Mouse (Mus musculus): ENCODE measurements around the gene Slc1a6. TPM values are rescaled to one million over a fixed set of nuclear protein-coding genes. Genes with fewer than 3 reads are reported as not detected.
"Not testable (repeated sequence)": the region's sequence is repeated elsewhere in the genome, so short reads cannot be mapped to it uniquely, and the experiment has no call there.

The Slc1a6 gene
- not detected in 2 replicates for total RNA-seq (2015)
- not detected in 2 replicates for total RNA-seq (2017)

DNA sequence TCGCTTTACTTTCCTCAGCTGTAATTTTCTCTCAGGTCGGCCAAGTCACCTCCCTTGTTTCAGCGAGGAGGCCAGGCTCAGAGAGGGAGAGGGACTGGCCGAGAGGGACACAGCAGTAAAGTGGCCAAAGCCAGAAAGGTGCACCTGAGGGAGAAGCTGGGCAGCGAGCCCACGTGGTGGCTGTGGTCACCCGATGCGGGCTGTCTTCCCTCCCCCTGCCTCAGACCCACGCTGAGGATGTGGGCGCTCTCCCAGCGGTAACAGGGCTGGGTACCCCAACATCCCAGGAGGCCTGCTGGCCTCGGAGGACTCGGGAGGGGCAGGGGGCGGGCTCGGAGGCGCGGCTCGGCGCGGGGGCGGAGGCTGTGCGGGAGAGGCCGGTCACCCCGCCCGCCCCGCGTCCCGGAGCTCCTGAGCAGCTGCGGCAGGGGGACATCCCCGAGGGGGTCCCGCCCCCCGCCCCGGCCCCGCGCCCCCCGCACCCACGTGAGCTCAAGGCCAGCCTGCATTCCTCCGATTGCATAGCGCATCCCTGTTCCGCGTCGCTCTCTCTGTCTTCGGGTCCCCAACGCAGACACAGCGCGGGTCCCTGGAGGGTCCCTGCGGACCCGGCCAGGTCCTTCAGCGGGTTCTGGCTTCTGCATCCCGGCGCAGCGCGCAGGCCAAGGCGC is at the start of gene Slc1a6:
TSS of gene Slc1a6 (plus strand) at position 516 of the 671 bp plus-strand sequence.
- ATAC-seq (replicated peaks; ENCODE audit: poor library complexity), result peak; percentile 71

DNA sequence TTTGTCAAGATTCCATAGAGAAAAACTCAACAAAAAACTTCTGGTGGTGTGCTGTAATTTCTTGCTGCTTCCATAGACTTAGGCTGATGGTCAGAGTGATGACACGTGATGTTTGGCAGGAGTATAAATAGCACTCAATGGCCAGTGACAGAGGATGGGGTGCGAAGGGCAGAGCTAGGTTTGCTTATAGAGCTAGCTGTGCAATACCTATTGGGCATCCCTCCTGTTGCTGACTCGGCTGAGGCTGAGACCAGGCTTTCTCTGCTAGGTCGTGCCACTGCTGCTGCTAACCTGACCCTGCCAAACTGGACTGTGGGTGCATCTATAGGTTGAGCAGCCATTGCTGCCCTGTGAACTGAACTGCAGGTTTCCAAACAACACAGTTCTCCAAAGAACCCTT is 40.5 kb upstream of the Slc1a6 start:
- no peak for ATAC-seq (replicated peaks; ENCODE audit: poor library complexity)

DNA sequence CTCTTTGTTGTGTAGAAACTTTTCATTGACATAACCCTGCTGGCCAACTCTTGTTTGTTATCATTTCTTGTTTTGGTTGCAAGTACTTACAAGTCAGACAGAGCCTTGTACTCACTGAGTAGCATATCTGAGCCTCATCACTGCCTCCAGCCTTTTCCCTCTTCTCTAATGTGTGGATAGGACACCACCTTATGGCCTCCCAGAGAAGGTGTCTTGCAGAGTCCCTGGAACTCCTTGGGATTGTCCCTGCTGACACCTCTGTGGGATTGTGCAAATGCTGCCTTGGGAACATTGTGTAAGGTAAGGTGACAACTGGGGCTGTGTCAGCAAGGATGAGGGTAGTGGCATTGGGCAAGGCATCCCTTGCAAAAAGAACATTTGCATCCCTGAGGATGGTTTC is 36.6 kb upstream of the Slc1a6 start:
- ATAC-seq (replicated peaks; ENCODE audit: poor library complexity), result no peak

DNA sequence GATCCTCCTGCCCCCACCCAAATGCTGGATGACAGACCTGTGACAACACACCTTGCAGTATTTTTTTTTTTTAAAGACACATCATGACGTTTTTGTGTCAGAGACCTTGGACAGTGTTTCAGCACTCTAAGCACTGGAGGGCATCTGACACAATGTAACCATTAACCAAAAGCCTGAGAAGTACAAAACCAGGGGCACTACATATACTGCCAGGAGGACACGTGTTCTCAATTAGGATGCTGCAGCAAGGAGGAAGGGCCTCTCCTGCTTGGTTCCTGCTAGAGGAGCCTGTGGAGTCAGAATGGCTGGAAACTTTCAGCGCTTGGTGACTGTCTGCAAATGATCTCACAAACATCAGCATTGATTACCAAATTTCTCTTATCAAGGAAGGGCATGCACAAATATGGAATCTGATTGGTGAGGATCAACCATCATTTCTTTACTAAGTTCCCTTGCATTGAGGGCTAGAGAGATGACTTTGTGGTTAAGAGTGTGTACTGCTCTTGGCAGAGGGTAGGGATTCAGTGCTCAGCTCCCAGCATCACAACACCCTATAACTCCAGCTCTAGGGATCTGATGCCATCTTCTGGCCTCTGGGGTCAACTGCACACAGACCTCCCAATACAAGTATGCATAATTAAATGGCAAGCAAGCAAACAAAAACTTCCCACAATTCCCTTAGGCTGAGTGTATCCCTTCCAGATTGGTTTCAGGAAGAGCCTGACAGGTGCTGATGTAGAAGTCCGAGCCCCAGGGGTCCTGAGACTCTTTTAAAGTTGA is 34.7 kb upstream of the Slc1a6 start:
- ATAC-seq (replicated peaks; ENCODE audit: poor library complexity), result peak; percentile 50

DNA sequence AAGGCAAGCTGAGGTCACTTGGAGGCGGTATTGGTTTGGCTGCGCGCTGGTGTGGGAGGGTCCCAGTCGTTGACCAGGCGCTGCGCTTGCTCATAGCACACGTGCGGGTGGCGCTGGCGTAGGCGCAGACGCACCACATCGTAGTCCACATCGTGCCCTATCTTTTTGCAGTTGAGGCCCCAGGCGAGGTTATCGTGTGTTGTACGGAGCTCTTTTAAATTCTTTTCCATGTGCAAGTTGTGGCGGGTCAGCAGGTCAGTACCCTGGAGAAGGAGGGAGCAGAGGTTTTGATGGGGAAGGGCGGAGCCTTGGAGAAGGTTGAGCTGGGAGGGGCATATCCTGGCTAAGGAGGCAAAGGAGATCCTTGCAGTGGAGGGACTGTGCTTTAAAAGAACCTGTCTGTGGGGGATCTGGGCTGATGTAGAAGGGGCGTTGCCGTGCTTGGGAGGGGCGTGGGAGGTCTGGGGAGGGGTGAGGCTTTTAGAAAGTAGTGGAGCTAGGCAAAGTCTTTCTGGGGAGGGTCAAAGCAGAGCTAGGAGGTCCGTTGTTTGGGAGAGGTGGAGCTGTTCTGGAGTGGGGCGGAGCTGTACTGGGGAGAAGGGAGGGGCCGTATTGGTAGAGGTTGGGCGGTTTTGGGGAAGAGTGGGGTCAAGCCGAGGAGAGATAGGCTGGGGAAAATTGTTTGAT is 33.1 kb upstream of the Slc1a6 start:
- ATAC-seq (replicated peaks; ENCODE audit: poor library complexity), result no peak

DNA sequence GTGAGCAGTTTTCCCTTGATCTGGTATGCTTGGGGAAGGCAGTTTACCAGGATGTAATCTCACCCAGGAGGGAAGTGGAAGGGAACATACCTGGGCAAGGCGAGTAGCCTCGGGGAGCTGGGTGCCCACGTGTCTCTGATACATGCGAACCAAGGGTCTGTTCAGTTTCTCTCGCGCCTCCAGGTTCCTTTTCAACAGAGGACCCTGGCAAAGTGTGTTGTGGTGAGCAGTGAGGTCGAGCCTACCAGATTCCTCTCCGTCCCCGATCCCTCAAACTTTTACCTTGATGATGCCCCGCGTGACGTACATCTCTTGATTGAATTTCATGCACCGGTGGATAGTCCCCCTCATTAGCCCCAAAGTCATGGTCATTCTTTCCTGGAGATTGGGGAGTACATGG is 32.1 kb upstream of the Slc1a6 start:
- no peak for ATAC-seq (replicated peaks; ENCODE audit: poor library complexity)

DNA sequence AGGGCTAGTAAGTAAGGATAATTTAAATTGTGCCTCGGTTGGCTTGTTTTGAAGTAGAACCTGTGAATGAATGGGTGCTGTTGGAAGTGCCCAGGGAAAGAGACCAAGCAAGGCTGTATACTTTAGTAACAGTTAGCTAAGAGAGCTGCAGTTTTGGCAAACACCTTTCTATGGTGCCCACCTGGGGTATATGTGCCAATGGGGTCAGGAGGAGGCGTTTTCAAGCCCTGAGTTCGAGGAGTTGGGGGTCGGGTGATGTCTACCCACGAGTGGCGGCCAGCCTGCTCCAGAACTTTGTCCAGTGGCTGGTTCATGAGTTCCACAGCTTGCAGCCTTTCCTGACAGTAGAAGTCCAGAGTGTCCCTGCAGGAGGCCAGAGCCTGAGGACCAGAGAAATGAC is 31.4 kb upstream of the Slc1a6 start:
- no peak for ATAC-seq (replicated peaks; ENCODE audit: poor library complexity)

DNA sequence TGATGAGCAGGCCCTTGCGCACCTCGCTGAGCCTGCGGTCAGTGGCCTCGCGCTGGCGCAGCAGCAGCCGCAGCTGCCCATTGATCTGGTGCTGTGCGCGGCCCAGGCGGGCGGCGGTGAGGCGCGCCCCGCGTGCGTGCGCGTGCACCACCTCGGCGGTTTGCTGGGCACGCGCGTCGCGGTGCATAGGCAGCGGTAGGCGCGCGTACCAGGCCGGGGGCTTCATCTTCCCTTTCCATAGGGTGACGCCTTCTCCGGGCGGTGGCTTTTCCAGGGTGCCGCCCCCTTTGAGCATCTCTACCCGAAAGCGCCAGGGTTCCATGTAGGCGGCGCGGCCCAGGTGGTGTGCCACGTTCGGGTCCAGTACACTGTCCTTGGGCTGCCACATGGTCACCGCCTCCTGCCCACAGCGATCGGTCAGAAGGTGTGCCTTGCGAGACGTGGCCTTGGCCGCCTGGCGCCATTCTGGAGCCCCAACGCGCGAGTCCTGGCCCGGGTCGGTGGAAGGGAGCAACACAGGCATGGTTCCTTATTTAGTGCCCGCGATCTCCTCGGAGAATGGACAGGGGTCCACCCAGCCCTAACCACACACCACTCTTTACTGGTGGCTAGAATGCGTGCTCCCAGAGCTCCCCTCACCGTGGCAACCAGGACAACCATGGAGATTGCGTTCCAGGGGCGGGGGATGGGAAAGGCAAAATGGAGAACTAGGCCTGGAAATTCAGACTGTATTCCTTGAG is 27.7 kb upstream of the Slc1a6 start, which contains the start of gene Ccdc105:
TSS of gene Ccdc105 (minus strand) at position 614 of the 740 bp plus-strand sequence.
- ATAC-seq (replicated peaks; ENCODE audit: poor library complexity), result peak; percentile 63

DNA sequence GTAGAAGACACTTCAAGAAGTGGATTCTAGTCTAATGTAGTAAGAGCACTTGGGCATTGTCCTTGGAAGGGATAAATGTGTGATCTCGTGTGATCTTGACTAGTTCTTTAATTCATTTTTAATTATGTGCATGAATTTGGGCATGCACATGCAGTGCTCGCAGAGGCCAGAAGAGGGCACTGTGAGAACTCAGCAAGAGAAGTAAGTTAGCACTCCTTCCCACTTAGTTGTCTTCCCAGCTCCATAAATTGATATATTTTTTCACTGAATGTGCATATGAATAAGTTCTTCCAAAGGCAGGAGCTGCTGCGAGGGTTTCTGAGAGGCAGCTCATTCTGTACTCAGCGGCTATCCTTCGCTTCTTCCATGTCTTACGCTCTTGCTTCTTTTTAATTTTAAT is 24.3 kb upstream of the Slc1a6 start:
- peak; percentile 68 for ATAC-seq (replicated peaks; ENCODE audit: poor library complexity)

DNA sequence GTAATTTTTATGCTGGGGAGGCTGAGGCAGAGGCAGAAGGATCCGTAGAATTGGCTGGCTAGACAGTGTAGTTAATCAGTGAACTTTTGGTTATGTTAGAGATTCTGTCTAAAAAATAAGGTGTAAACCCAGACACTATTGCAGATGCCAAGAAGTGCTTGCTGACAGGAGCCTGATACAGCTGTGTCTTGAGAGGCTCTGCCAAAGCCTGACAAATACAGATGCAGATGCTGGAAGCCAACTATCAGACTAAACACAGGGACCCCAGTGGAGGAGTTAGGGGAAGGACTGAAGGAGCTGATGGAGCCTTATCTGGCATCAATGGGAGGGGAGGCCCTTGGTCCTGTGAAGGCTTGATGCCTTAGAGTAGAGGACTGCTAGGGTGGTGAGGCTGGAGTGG is 14.7 kb upstream of the Slc1a6 start:
- no peak for ATAC-seq (replicated peaks; ENCODE audit: poor library complexity)

DNA sequence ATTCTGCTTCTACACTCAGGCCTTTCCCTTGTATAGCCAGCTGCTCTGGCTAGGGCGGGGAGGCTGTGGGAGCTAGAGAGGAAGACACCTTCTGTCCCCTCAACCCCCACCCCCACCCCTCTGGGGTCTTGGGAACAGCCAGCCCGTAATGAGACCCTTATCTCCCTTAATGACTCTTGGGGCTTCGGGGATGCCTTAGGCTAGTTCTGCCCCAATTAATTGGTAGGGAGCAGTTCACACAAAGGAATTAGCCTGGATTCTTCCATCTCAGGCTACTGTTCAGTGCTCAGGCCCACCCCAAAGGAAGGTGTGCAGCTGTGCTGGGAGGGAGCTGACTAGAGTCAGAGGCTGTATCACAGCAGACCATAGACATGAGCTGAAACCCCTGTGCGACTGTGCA is 4.5 kb upstream of the Slc1a6 start:
- no peak for ATAC-seq (replicated peaks; ENCODE audit: poor library complexity)

DNA sequence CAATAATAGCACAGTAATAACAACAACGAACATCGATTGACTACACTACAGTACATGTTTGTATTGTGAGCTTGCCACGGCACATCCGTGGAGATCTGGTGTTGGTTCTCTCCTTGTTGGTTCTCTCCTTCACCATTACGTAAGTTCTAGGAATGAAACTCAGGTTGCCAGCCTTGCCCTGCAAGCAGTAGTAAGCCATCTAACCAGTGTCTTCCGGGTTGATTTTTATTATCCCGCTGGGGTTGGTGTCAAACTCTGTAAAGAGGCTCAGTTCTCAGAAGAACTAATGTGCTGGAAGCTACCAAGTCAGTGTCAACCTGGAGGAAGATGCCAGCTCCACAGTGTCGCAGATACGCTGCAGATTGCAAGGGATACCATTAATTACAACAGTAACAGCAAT is 769 bp upstream of the Slc1a6 start:
- ATAC-seq (replicated peaks; ENCODE audit: poor library complexity), result no peak

DNA sequence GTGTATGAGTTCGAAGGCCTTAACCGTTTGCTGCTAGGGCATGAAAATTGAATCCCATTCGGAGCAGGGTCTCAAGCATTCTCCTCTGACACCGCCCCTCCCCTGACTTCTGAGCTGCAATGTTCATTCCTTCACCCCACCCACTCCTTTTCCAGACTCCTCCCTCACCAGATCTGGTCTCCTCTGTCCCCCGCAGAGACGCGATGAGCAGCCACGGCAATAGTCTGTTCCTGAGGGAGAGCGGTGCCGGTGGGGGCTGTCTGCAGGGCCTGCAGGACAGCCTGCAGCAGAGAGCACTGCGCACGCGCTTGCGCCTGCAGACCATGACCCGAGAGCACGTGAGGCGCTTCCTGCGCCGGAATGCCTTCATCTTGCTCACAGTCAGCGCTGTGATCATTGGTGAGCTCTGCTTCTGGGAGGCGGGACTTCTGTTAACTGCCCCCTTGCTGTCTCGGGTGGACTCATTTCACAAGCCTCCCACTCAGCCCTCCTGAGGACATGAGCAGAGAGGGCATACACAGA is 7.3 kb downstream of the Slc1a6 start:
- peak; percentile 52; the same call in 1 of the 2 replicates for ATAC-seq (replicated peaks; ENCODE audit: poor library complexity)

DNA sequence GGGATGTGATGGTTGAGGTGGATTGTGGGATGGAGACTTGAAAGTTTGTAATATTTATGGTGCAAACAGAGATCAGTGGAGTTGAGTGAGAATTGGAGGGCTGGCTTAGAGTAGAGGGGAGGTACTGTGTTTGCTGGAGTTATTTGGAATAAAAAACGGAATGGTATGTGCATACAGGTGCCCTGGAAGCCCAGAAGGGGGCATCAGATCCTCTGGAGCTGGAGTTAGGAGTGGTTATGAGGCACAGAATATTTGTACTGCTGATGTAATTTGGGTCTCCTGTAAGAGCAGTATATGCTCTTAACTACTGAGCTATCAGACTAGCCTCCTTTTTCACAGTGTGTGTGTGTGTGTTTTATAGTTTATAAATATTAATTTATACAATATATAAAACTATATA is 10.3 kb downstream of the Slc1a6 start:
- no peak for ATAC-seq (replicated peaks; ENCODE audit: poor library complexity)

DNA sequence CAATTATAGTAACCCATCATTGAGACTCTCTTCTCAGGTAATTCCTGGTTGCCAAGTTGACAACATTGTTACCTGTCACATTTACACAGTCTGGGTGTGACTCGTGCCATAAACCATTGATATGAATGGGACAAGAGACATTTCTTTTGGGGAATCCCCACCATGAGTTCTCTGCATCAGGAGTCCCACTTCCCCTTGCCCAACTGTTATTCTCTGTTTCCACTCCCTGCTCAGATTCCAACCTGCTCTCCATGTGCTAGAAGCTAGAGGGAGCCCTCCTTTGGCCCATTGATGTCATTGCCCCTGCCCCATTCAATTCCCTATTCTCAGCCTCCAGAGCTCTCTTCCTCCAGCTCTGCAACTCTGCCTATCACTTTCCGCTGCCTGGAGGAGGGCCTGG is 21.2 kb downstream of the Slc1a6 start:
- ATAC-seq (replicated peaks; ENCODE audit: poor library complexity), result no peak

DNA sequence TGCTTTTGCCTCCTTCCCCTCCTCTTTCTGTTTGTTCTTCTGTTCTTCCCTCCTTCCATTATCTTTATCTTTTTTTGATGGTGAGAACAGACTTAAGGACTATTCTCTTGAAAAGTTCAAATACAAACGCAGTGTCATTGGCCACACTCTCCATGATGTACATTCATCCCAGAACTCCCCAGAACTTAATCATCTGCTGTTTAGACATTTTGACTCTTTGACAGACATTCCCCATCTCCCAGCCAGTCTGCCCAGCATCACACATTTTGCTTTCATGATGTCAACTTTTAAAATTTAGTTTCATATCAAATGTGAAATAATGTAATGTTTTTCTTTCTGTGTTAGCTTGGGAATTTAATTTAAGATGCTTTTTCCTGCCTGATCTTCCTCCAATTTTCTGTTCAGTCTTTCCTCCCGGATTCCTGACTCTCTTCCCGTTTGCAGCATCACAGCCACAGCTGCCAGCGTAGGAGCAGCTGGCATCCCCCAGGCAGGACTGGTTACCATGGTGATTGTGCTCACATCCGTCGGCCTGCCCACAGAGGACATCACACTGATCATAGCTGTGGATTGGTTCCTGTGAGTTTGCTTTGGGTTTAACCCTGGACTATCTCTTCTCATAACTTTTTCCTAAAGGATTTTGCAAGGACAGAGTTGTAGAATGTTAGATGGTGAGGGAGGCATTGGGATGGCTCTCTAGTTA is 32.2 kb downstream of the Slc1a6 start:
- no peak for ATAC-seq (replicated peaks; ENCODE audit: poor library complexity)

DNA sequence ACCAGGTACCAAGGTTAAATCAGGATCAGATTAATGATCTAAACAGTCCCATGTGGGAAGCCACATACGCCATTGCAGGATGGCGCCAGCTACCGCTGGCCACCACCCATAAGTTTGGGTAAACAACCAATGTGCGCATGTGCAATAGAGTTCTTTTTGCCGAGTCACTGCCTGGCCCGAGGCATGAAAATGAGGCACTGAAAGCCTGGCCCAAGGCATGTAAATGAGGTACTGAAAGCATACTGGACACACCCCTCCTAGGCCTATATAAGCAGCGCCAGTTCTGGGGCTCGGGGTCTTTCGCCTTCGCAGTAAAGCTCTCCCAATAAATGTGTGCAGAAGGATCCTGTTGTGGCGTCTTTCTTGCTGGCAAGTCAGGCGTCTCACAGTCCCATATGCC is 60.2 kb downstream of the Slc1a6 start:
- not testable (repeated sequence) for ATAC-seq (replicated peaks; ENCODE audit: poor library complexity)

DNA sequence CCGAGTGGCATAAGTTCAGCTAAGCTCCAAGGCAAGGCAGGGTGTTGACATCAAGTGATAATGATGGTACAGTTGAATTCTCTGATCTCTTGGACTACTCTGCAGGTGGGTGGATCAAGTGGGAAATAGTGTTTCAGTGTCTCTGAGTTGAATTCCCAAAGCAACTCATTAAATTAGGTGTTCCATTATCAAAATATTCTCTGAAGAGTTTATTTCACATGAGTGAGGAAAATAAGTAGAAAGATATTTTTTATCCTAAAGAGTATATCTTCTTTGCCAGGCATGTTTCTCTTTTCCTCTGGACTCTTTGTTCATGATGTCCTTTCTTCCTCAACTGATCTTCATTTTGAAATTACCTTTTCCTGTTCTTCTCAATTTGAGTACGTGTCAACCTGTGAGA is 71.8 kb downstream of the Slc1a6 start, which contains the start of gene Olfr1356:
TSS of gene Olfr1356 (minus strand) at position 101 of the 400 bp plus-strand sequence.
- ATAC-seq (replicated peaks; ENCODE audit: poor library complexity), result no peak

Data from megakaryocyte progenitor cell, adult 5-6 weeks (primary cell).